Mouse (Mus musculus): ENCODE results near the gene Lhfpl4. TPM values are rescaled to one million over a fixed set of nuclear protein-coding genes. Genes with fewer than 3 reads are reported as not detected.

The Lhfpl4 gene
- polyA plus RNA-seq, 1 experiment from 2014 or later, result 54.6 TPM

Other genes starting within 250 kb of the Lhfpl4 start
- 24.1 and 26.3 TPM in 2 replicates for gene Srgap3, start 248.1 kb downstream of the Lhfpl4 start, polyA plus RNA-seq (2015; fragmentation: Nextera tagmentation; extraction: Ambion mirVana)
- 49.2 and 57.5 TPM in 2 replicates for gene Thumpd3, start 149.2 kb downstream of the Lhfpl4 start, polyA plus RNA-seq (2015; fragmentation: Nextera tagmentation; extraction: Ambion mirVana)
- gene Setd5, start 118.0 kb downstream of the Lhfpl4 start, polyA plus RNA-seq (2015; fragmentation: Nextera tagmentation; extraction: Ambion mirVana), result 48.3 and 54.3 TPM in 2 replicates
- gene Mtmr14, start 42.5 kb upstream of the Lhfpl4 start, polyA plus RNA-seq (2015; fragmentation: Nextera tagmentation; extraction: Ambion mirVana), result 30.2 and 36.7 TPM in 2 replicates
- 1.5 TPM in 2 replicates for gene Cpne9, start 86.9 kb upstream of the Lhfpl4 start, polyA plus RNA-seq (2015; fragmentation: Nextera tagmentation; extraction: Ambion mirVana)
- 13.8 TPM in 2 replicates for gene Brpf1, start 111.8 kb upstream of the Lhfpl4 start, polyA plus RNA-seq (2015; fragmentation: Nextera tagmentation; extraction: Ambion mirVana)
- gene Ogg1, start 131.6 kb upstream of the Lhfpl4 start, polyA plus RNA-seq (2015; fragmentation: Nextera tagmentation; extraction: Ambion mirVana), result 9.3 and 10.1 TPM in 2 replicates
- 103 and 119 TPM in 2 replicates for gene Camk1, start 148.6 kb upstream of the Lhfpl4 start, polyA plus RNA-seq (2015; fragmentation: Nextera tagmentation; extraction: Ambion mirVana)
- 73.4 and 73.9 TPM in 2 replicates for gene Tada3, start 182.5 kb upstream of the Lhfpl4 start, polyA plus RNA-seq (2015; fragmentation: Nextera tagmentation; extraction: Ambion mirVana)
- gene Arpc4, start 182.7 kb upstream of the Lhfpl4 start, polyA plus RNA-seq (2015; fragmentation: Nextera tagmentation; extraction: Ambion mirVana), result 428 and 436 TPM in 2 replicates
- 10.3 and 11.3 TPM in 2 replicates for gene Ttll3, start 193.9 kb upstream of the Lhfpl4 start, polyA plus RNA-seq (2015; fragmentation: Nextera tagmentation; extraction: Ambion mirVana)
- 20.0 and 24.6 TPM in 2 replicates for gene Rpusd3, start 224.0 kb upstream of the Lhfpl4 start, polyA plus RNA-seq (2015; fragmentation: Nextera tagmentation; extraction: Ambion mirVana)
- 0.24 TPM in 1 of 2 replicates, not detected in the other for gene Cidec, start 240.4 kb upstream of the Lhfpl4 start, polyA plus RNA-seq (2015; fragmentation: Nextera tagmentation; extraction: Ambion mirVana)
- gene Jagn1, start 247.2 kb upstream of the Lhfpl4 start, polyA plus RNA-seq (2015; fragmentation: Nextera tagmentation; extraction: Ambion mirVana), result 103 TPM in 2 replicates

Data from neural tube, embryonic 15.5 days (tissue).